Mouse (Mus musculus) intestine, embryonic 15.5 days (tissue): ENCODE measurements at regions not wholly inside any gene's neighbourhood (a gene's known extent, or its start where the extent isn't known, plus 50 kb on each side); places are given as distances from the start of the nearest gene placed in this dataset.

Experiments used
- ATAC-seq: fragments of 200-750 bp; cut with Nextera tagmentation; 2 replicates; pipeline ENCODE4 v1.8.0; 2017; ENCODE audit warnings: moderate TSS enrichment, moderate library complexity
- H3K27ac ChIP-seq: fragments of 300-500 bp; sonication (generic); 2 replicates; pipeline ENCODE4 v1.5.1; 2015; ENCODE audit warnings: mild to moderate bottlenecking, inconsistent platforms
- H3K27me3 ChIP-seq: fragments of 300-500 bp; sonication (generic); replicated peaks from 2 replicates; pipeline ENCODE4 v1.6.1; 2015; ENCODE audit warnings: inconsistent platforms
- H3K36me3 ChIP-seq: fragments of 300-500 bp; sonication (generic); 2 replicates; pipeline ENCODE4 v1.6.1; 2015; ENCODE audit warnings: inconsistent platforms
- H3K4me1 ChIP-seq: fragments of 300-500 bp; sonication (generic); replicated peaks from 2 replicates; pipeline ENCODE4 v1.6.1; 2015; ENCODE audit warnings: inconsistent platforms
- H3K4me2 ChIP-seq: fragments of 300-500 bp; sonication (generic); replicated peaks from 2 replicates; pipeline ENCODE4 v1.6.1; 2015; ENCODE audit warnings: mild to moderate bottlenecking, inconsistent platforms
- H3K4me3 ChIP-seq: fragments of 300-500 bp; sonication (generic); replicated peaks from 2 replicates; pipeline ENCODE4 v1.5.1; 2015; ENCODE audit warnings: inconsistent platforms
- H3K9ac ChIP-seq: fragments of 300-500 bp; sonication (generic); 2 replicates; pipeline ENCODE4 v1.6.1; 2015; ENCODE audit warnings: inconsistent platforms
- H3K9me3 ChIP-seq: fragments of 300-500 bp; sonication (generic); 2 replicates; pipeline ENCODE4 v1.6.1; 2016; ENCODE audit warnings: inconsistent platforms
- WGBS: fragments of 180-500 bp; shearing (Covaris S2); methylation state at CpG from one replicate; pipeline ENCODE4 v1.1.7; 2015; 5-methylcytosine and 5-hydroxymethylcytosine counted together

- Histone ChIP-seq H3K27ac (no peak overlapping the region), H3K4me3 (no peak overlapping the region), H3K9me3 (no peaks in the 10 kb centered on the region), H3K9ac (no peak overlapping the region), H3K27me3 (no peaks in the 10 kb centered on the region), H3K4me1 (no peaks in the 10 kb centered on the region), H3K4me2 (no peak overlapping the region), H3K36me3 (no peaks in the 10 kb centered on the region)
- no peak for ATAC-seq
- 100% methylated on average over 1 of the region's 1 CpGs for WGBS
Observed at GRCm38 (mm10) chr12:35429473-35429872, 105.4 kb downstream of the Ahr start.

- Histone ChIP-seq H3K27ac (no peak overlapping the region), H3K27me3 (no peaks in the 10 kb centered on the region), H3K4me2 (no peak overlapping the region), H3K9ac (no peak overlapping the region), H3K36me3 (no peaks in the 10 kb centered on the region), H3K4me1 (no peaks in the 10 kb centered on the region), H3K9me3 (no peaks in the 10 kb centered on the region), H3K4me3 (no peak overlapping the region)
- no peak for ATAC-seq
- WGBS: 83% methylated on average over 2 of the region's 2 CpGs
Observed at GRCm38 (mm10) chr12:35419206-35419605, 115.6 kb downstream of the Ahr start.

GRCm38 (mm10) chr12:35417943-35418342 lies 116.9 kb downstream of the Ahr start:
- Histone ChIP-seq H3K36me3 (no peaks in the 10 kb centered on the region), H3K4me1 (no peaks in the 10 kb centered on the region), H3K27me3 (no peaks in the 10 kb centered on the region), H3K27ac (no peak overlapping the region), H3K9me3 (no peaks in the 10 kb centered on the region), H3K9ac (no peak overlapping the region), H3K4me2 (no peak overlapping the region), H3K4me3 (no peak overlapping the region)
- WGBS: 59% methylated on average over 4 of the region's 4 CpGs
- ATAC-seq: no peak

- Histone ChIP-seq H3K9me3 (no peaks in the 10 kb centered on the region), H3K4me2 (no peak overlapping the region), H3K27me3 (no peaks in the 10 kb centered on the region), H3K4me1 (no peaks in the 10 kb centered on the region), H3K27ac (no peak overlapping the region), H3K4me3 (no peak overlapping the region), H3K36me3 (no peaks in the 10 kb centered on the region), H3K9ac (no peak overlapping the region)
- 68% methylated on average over 5 of the region's 5 CpGs for WGBS
- ATAC-seq: no peak
Observed at GRCm38 (mm10) chr12:35416583-35416982, 118.3 kb downstream of the Ahr start.

GRCm38 (mm10) chr12:35412715-35413114 lies 122.1 kb downstream of the Ahr start:
- 75% methylated on average over 3 of the region's 3 CpGs for WGBS
- H3K4me1 ChIP-seq: no peaks in the 10 kb centered on the region

GRCm38 (mm10) chr12:35408461-35408860 lies 126.4 kb downstream of the Ahr start:
- Histone ChIP-seq H3K9ac (no peak overlapping the region), H3K9me3 (no peaks in the 10 kb centered on the region), H3K27me3 (no peaks in the 10 kb centered on the region), H3K4me3 (no peak overlapping the region), H3K4me2 (no peak overlapping the region), H3K36me3 (no peaks in the 10 kb centered on the region), H3K27ac (no peak overlapping the region), H3K4me1 (no peaks in the 10 kb centered on the region)
- no peak for ATAC-seq
- 69% methylated on average over 3 of the region's 3 CpGs for WGBS

More at GRCm38 (mm10) chr12:35412715-35413114, 122.1 kb downstream of the Ahr start:
- no peak overlapping the region for H3K4me3 ChIP-seq
- ATAC-seq: no peak
- H3K9ac ChIP-seq: no peak overlapping the region
- H3K27ac ChIP-seq: no peak overlapping the region
- no peaks in the 10 kb centered on the region for H3K36me3 ChIP-seq
- no peaks in the 10 kb centered on the region for H3K27me3 ChIP-seq
- H3K4me2 ChIP-seq: no peak overlapping the region
- no peaks in the 10 kb centered on the region for H3K9me3 ChIP-seq

GRCm38 (mm10) chr12:35408044-35408443 lies 126.8 kb downstream of the Ahr start:
- Histone ChIP-seq H3K4me1 (no peaks in the 10 kb centered on the region), H3K4me2 (no peak overlapping the region), H3K27ac (no peak overlapping the region), H3K4me3 (no peak overlapping the region), H3K27me3 (no peaks in the 10 kb centered on the region), H3K9me3 (no peaks in the 10 kb centered on the region), H3K9ac (no peak overlapping the region), H3K36me3 (no peaks in the 10 kb centered on the region)
- ATAC-seq: no peak
- WGBS: 67% methylated on average over 3 of the region's 3 CpGs

- H3K4me2 ChIP-seq: no peak overlapping the region
- no peaks in the 10 kb centered on the region for H3K27me3 ChIP-seq
- no peaks in the 10 kb centered on the region for H3K4me1 ChIP-seq
- 61% methylated on average over 2 of the region's 2 CpGs for WGBS
- no peaks in the 10 kb centered on the region for H3K36me3 ChIP-seq
- ATAC-seq: no peak
- H3K9ac ChIP-seq: no peak overlapping the region
- H3K4me3 ChIP-seq: no peak overlapping the region
- H3K27ac ChIP-seq: no peak overlapping the region
- no peaks in the 10 kb centered on the region for H3K9me3 ChIP-seq
Observed at GRCm38 (mm10) chr12:35401853-35402252, 133.0 kb downstream of the Ahr start.

GRCm38 (mm10) chr12:35401219-35401618 lies 133.6 kb downstream of the Ahr start:
- Histone ChIP-seq H3K27ac (no peak overlapping the region), H3K4me3 (no peak overlapping the region), H3K9ac (no peak overlapping the region), H3K9me3 (no peaks in the 10 kb centered on the region), H3K4me1 (no peaks in the 10 kb centered on the region), H3K36me3 (no peaks in the 10 kb centered on the region), H3K4me2 (no peak overlapping the region), H3K27me3 (no peaks in the 10 kb centered on the region)
- no peak for ATAC-seq
- WGBS: 71% methylated on average over 2 of the region's 2 CpGs

- ATAC-seq: no peak
- no peaks in the 10 kb centered on the region for H3K27me3 ChIP-seq
- H3K9me3 ChIP-seq: no peaks in the 10 kb centered on the region
- no peak overlapping the region for H3K4me3 ChIP-seq
- H3K4me2 ChIP-seq: no peak overlapping the region
- 87% methylated on average over 1 of the region's 1 CpGs for WGBS
- H3K36me3 ChIP-seq: no peaks in the 10 kb centered on the region
- H3K4me1 ChIP-seq: no peaks in the 10 kb centered on the region
- no peak overlapping the region for H3K27ac ChIP-seq
- H3K9ac ChIP-seq: no peak overlapping the region
Observed at GRCm38 (mm10) chr12:35395211-35395610, 139.6 kb downstream of the Ahr start.

- H3K4me1 ChIP-seq: no peaks in the 10 kb centered on the region
- ATAC-seq: no peak
- H3K9ac ChIP-seq: no peak overlapping the region
- no peak overlapping the region for H3K27ac ChIP-seq
- 73% methylated on average over 2 of the region's 2 CpGs for WGBS
- H3K4me3 ChIP-seq: no peak overlapping the region
- H3K9me3 ChIP-seq: no peaks in the 10 kb centered on the region
- no peak overlapping the region for H3K4me2 ChIP-seq
- no peaks in the 10 kb centered on the region for H3K36me3 ChIP-seq
- H3K27me3 ChIP-seq: no peaks in the 10 kb centered on the region
Observed at GRCm38 (mm10) chr12:35392111-35392510, 142.7 kb downstream of the Ahr start.

- H3K9ac ChIP-seq: no peak overlapping the region
- no peaks in the 10 kb centered on the region for H3K9me3 ChIP-seq
- H3K4me3 ChIP-seq: no peak overlapping the region
- WGBS: 56% methylated on average over 1 of the region's 1 CpGs
- ATAC-seq: no peak
- H3K4me1 ChIP-seq: no peaks in the 10 kb centered on the region
- no peaks in the 10 kb centered on the region for H3K36me3 ChIP-seq
- no peaks in the 10 kb centered on the region for H3K27me3 ChIP-seq
- H3K27ac ChIP-seq: no peak overlapping the region
- H3K4me2 ChIP-seq: no peak overlapping the region
Observed at GRCm38 (mm10) chr12:35390266-35390665, 144.6 kb downstream of the Ahr start.

GRCm38 (mm10) chr12:35389839-35390238 lies 145.0 kb downstream of the Ahr start:
- H3K36me3 ChIP-seq: no peaks in the 10 kb centered on the region
- ATAC-seq: no peak
- no peak overlapping the region for H3K27ac ChIP-seq
- no peaks in the 10 kb centered on the region for H3K9me3 ChIP-seq
- H3K4me1 ChIP-seq: no peaks in the 10 kb centered on the region
- no peak overlapping the region for H3K4me2 ChIP-seq
- no peak overlapping the region for H3K4me3 ChIP-seq
- H3K27me3 ChIP-seq: no peaks in the 10 kb centered on the region
- no peak overlapping the region for H3K9ac ChIP-seq

GRCm38 (mm10) chr12:35384211-35384610 lies 150.6 kb downstream of the Ahr start:
- Histone ChIP-seq H3K36me3 (no peaks in the 10 kb centered on the region), H3K4me2 (no peak overlapping the region), H3K4me3 (no peak overlapping the region), H3K9me3 (no peaks in the 10 kb centered on the region), H3K4me1 (no peaks in the 10 kb centered on the region), H3K27ac (no peak overlapping the region), H3K9ac (no peak overlapping the region), H3K27me3 (no peaks in the 10 kb centered on the region)
- no peak for ATAC-seq
- WGBS: 63% methylated on average over 4 of the region's 4 CpGs
